Mouse (Mus musculus): Measurements from ENCODE around the gene Sec22b.

- TF ChIP-seq CHD2 (IDR thresholded peaks at IDR 0.05; ENCODE audit: low read depth, low read length) (no peak), ZNF384 (IDR thresholded peaks at IDR 0.05; ENCODE audit: low read depth, low read length) (no peak)
Measured at GRCm38 (mm10) chr3:97971117-97971516, 70.1 kb downstream of the Sec22b start.

Data from ES-E14 (cell line).